ENCODE assay signal across 18 mouse cellular contexts in the genomic region with DNA sequence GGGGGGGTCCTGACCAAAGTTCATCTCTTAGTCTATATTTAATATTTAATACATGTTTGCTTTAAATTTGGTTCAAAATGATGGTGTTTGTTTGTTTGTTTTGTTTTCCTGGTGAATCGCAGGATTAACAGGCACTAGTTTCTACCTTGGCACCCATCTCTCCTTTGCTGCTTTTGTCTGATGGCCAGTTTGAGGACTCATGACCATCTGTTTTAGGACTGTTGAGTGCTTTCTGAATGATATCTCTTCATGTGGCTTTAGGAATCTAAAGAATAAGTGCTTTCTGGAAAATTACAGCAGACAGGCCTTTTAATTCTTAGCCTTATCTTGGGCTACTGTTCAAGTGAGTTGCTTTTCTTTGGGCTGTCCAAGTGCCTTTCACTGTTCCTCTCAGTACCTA.
"Had no signal": no experiment of that assay in that cellular context is flagged by ENCODE, and none has a peak within 500 bp of the region (broad histone marks: within the 10 kb centered on the region; RNA-seq: fewer than 3 reads in every experiment).

No protein-coding gene starts in this region.

- ATAC-seq: hindbrain, postnatal 0 days; intestine, embryonic 16.5 days; liver, embryonic 12.5 days had no signal

- DNase-seq: gastrocnemius, postnatal 14 days; gastrocnemius, postnatal 36 days; heart, adult 11 months; heart, adult 2 months; heart, postnatal 14 days; heart, postnatal 36 days; kidney, adult 11 months; kidney, adult 2 months; kidney, adult 9 months; kidney, postnatal 14 days; kidney, postnatal 36 days; layer of hippocampus, adult 9-11 months; layer of hippocampus, postnatal 36 days; left cerebral cortex, postnatal 4 days; lung, adult 18-20 months had no signal
